Comparison of ENCODE assay signal across 27 mouse cellular contexts in the genomic region with DNA sequence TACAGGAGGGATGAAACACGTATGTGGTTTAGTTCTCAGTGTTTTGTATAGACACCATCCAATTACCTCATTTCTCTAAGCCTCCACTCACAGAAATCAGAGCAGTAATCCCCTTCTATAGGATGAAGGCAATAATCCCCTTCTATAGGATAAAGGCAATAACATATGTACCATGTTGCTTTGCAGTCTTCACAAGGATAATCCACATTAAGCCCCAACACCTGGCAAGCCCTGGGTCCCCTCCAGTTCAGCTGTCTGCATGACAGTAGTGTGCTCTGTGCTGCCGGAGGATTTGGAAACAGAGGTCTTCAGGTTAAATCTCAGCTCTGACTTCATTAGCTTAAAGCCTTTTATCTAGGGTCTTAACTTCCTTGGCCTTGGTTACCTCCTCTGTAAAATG.
"Had no signal": no experiment of that assay in that cellular context is flagged by ENCODE, and none has a peak within 500 bp of the region (broad histone marks: within the 10 kb centered on the region; RNA-seq: fewer than 3 reads in every experiment).

No protein-coding gene starts in this region.

- H3K9me3 ChIP-seq: embryonic facial prominence, embryonic 12.5 days; embryonic facial prominence, embryonic 13.5 days; embryonic facial prominence, embryonic 15.5 days; forebrain, embryonic 10.5 days; forebrain, embryonic 12.5 days; forebrain, embryonic 13.5 days; forebrain, embryonic 15.5 days had no signal

- H3K9ac ChIP-seq: embryonic facial prominence, embryonic 12.5 days; embryonic facial prominence, embryonic 13.5 days; embryonic facial prominence, embryonic 15.5 days; forebrain, embryonic 12.5 days; forebrain, embryonic 13.5 days; forebrain, embryonic 15.5 days had no signal

- H3K36me3 ChIP-seq: embryonic facial prominence, embryonic 12.5 days; embryonic facial prominence, embryonic 13.5 days; embryonic facial prominence, embryonic 15.5 days; forebrain, embryonic 10.5 days; forebrain, embryonic 12.5 days had no signal

- H3K27me3 ChIP-seq: embryonic facial prominence, embryonic 12.5 days; embryonic facial prominence, embryonic 13.5 days; forebrain, embryonic 12.5 days; forebrain, embryonic 13.5 days; forebrain, embryonic 15.5 days had no signal

- H3K4me2 ChIP-seq: embryonic facial prominence, embryonic 12.5 days; embryonic facial prominence, embryonic 13.5 days; embryonic facial prominence, embryonic 15.5 days; forebrain, embryonic 12.5 days; forebrain, embryonic 13.5 days; forebrain, embryonic 15.5 days had no signal

- DNase-seq: cerebellum, adult 18-20 months; cerebellum, adult 2 months; cerebellum, adult 8-10 months; cerebellum, adult 9-10 months; cerebellum, adult 9-11 months; cerebellum, postnatal 10 days; cerebellum, postnatal 14 days; cerebellum, postnatal 25 days; cerebellum, postnatal 36 days; embryo, embryonic 11 days; gastrocnemius, adult 2 months; gastrocnemius, postnatal 10 days; gastrocnemius, postnatal 14 days; gastrocnemius, postnatal 25 days; gastrocnemius, postnatal 36 days; heart, adult 18-20 months; heart, adult 2 months had no signal

- H3K27ac ChIP-seq: embryonic facial prominence, embryonic 12.5 days; embryonic facial prominence, embryonic 13.5 days; embryonic facial prominence, embryonic 15.5 days; forebrain, embryonic 10.5 days; forebrain, embryonic 12.5 days; forebrain, embryonic 13.5 days; forebrain, embryonic 15.5 days; gastrocnemius, adult 2 months; heart, adult 2 months had no signal

- H3K4me1 ChIP-seq: embryonic facial prominence, embryonic 12.5 days; embryonic facial prominence, embryonic 13.5 days; embryonic facial prominence, embryonic 15.5 days; forebrain, embryonic 10.5 days; forebrain, embryonic 12.5 days; forebrain, embryonic 13.5 days had no signal

- ATAC-seq: forebrain, embryonic 13.5 days; forebrain, embryonic 14.5 days; forebrain, embryonic 15.5 days; forebrain, embryonic 16.5 days had no signal

- H3K4me3 ChIP-seq: embryonic facial prominence, embryonic 12.5 days; embryonic facial prominence, embryonic 13.5 days; embryonic facial prominence, embryonic 15.5 days; erythroblast, embryonic 14.5 days; forebrain, embryonic 10.5 days; forebrain, embryonic 12.5 days; forebrain, embryonic 13.5 days; forebrain, embryonic 15.5 days; gastrocnemius, adult 2 months; heart, adult 2 months had no signal
